Mouse (Mus musculus): ENCODE data around the gene Rassf8. TPM values are rescaled to one million over a fixed set of nuclear protein-coding genes. Genes with fewer than 3 reads are reported as not detected.

The Rassf8 gene
- 5.1 and 7.0 TPM in 2 replicates for polyA plus RNA-seq (2016; fragmentation: Nextera tagmentation; extraction: Ambion mirVana)

GRCm38 (mm10) chr6:145746132-145746849, at the start of gene Rassf8:
Gene Rassf8, plus strand, starts transcription at chr6:145746748.
- peak; percentile 97 for ATAC-seq (ENCODE audit: low FRiP score)
- H3K4me2 ChIP-seq (replicated peaks) = peak within 1 kb of the TSS; percentile 83
- H3K9ac ChIP-seq = peak within 1 kb of the TSS; percentile 79
- no peaks in the 10 kb centered on the region for H3K36me3 ChIP-seq
- peaks cover 9% of the 10 kb centered on the region for H3K4me1 ChIP-seq
- no peaks in the 10 kb centered on the region for H3K9me3 ChIP-seq (replicated peaks)
- under 1% methylated on average over 54 of the region's 71 CpGs for WGBS
- H3K4me3 ChIP-seq = peak within 1 kb of the TSS; percentile 68
- H3K27me3 ChIP-seq = no peaks in the 10 kb centered on the region
- peak within 1 kb of the TSS; percentile 87 for H3K27ac ChIP-seq

DNA sequence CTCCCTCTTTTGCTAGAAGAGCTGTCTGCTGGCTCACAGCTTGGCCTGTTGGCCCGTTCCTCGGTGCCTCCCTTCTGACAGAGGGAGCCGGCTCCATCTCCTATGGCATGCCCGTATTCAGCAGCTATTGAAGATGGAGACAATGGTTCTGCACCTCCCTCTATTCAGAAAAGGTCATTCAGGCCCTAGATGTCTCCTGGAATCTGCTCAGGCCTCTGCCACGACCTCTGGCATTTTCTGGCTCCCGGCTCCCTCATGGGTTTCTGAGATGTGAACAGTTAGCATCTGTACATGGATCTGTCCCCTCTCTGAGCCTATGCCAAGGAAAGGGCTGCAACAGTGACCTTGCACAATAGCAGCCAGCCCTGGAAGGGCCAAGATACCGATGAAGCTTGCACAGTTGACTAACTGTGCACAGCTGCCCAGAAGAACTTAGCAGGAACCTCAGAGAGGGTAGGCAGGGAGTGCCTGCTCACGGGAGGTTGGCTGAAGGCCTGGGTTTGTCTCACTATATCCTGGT, 45.5 kb upstream of the Rassf8 start:
- Histone ChIP-seq H3K9me3 (replicated peaks) (no peaks in the 10 kb centered on the region), H3K4me3 (no peak overlapping the region), H3K4me2 (replicated peaks) (no peak overlapping the region), H3K27me3 (no peaks in the 10 kb centered on the region), H3K27ac (no peak overlapping the region), H3K9ac (no peak overlapping the region), H3K4me1 (no peaks in the 10 kb centered on the region), H3K36me3 (no peaks in the 10 kb centered on the region)
- 29% methylated on average over 8 of the region's 8 CpGs for whole genome bisulfite sequencing
- ATAC-seq (ENCODE audit: low FRiP score) = no peak

GRCm38 (mm10) chr6:145703667-145704066, 42.9 kb upstream of the Rassf8 start:
- no peak for ATAC-seq (ENCODE audit: low FRiP score)
- 72% methylated on average over 6 of the region's 6 CpGs for WGBS

GRCm38 (mm10) chr6:145709956-145710720, 36.4 kb upstream of the Rassf8 start:
- Histone ChIP-seq H3K9me3 (replicated peaks) (no peaks in the 10 kb centered on the region), H3K4me1 (peaks cover 9% of the 10 kb centered on the region), H3K27me3 (no peaks in the 10 kb centered on the region), H3K4me2 (replicated peaks) (no peak overlapping the region), H3K4me3 (no peak overlapping the region), H3K36me3 (no peaks in the 10 kb centered on the region), H3K27ac (no peak overlapping the region), H3K9ac (no peak overlapping the region)
- ATAC-seq (ENCODE audit: low FRiP score) = no peak
- 91% methylated on average over 18 of the region's 18 CpGs for WGBS

More at GRCm38 (mm10) chr6:145703667-145704066, 42.9 kb upstream of the Rassf8 start:
- Histone ChIP-seq H3K27ac (no peak overlapping the region), H3K9me3 (replicated peaks) (no peaks in the 10 kb centered on the region), H3K27me3 (no peaks in the 10 kb centered on the region), H3K36me3 (no peaks in the 10 kb centered on the region), H3K9ac (no peak overlapping the region), H3K4me2 (replicated peaks) (no peak overlapping the region), H3K4me3 (no peak overlapping the region), H3K4me1 (no peaks in the 10 kb centered on the region)

GRCm38 (mm10) chr6:145710797-145711196, 35.8 kb upstream of the Rassf8 start:
- no peak overlapping the region for H3K9ac ChIP-seq
- H3K9me3 ChIP-seq (replicated peaks) = no peaks in the 10 kb centered on the region
- no peak overlapping the region for H3K4me2 ChIP-seq (replicated peaks)
- H3K27ac ChIP-seq = no peak overlapping the region
- peaks cover 9% of the 10 kb centered on the region for H3K4me1 ChIP-seq
- WGBS = 87% methylated on average over 3 of the region's 3 CpGs
- ATAC-seq (ENCODE audit: low FRiP score) = no peak
- no peaks in the 10 kb centered on the region for H3K27me3 ChIP-seq
- H3K4me3 ChIP-seq = no peak overlapping the region
- no peaks in the 10 kb centered on the region for H3K36me3 ChIP-seq

GRCm38 (mm10) chr6:145711320-145711719, 35.2 kb upstream of the Rassf8 start:
- H3K9me3 ChIP-seq (replicated peaks) = no peaks in the 10 kb centered on the region
- H3K9ac ChIP-seq = no peak overlapping the region
- no peak overlapping the region for H3K4me2 ChIP-seq (replicated peaks)
- H3K4me3 ChIP-seq = no peak overlapping the region
- peaks cover 9% of the 10 kb centered on the region for H3K4me1 ChIP-seq
- no peaks in the 10 kb centered on the region for H3K27me3 ChIP-seq
- no peak for ATAC-seq (ENCODE audit: low FRiP score)
- no peak overlapping the region for H3K27ac ChIP-seq
- H3K36me3 ChIP-seq = no peaks in the 10 kb centered on the region
- 79% methylated on average over 5 of the region's 5 CpGs for WGBS

GRCm38 (mm10) chr6:145713241-145714114, 33.1 kb upstream of the Rassf8 start:
- WGBS = 32% methylated on average over 8 of the region's 8 CpGs
- Histone ChIP-seq H3K4me1 (peaks cover 9% of the 10 kb centered on the region), H3K27me3 (no peaks in the 10 kb centered on the region), H3K27ac (no peak overlapping the region; the same call in 1 of the 2 replicates), H3K36me3 (no peaks in the 10 kb centered on the region), H3K4me2 (replicated peaks) (no peak overlapping the region), H3K4me3 (no peak overlapping the region), H3K9ac (no peak overlapping the region), H3K9me3 (replicated peaks) (no peaks in the 10 kb centered on the region)
- ATAC-seq (ENCODE audit: low FRiP score) = no peak

GRCm38 (mm10) chr6:145714131-145714530, 32.4 kb upstream of the Rassf8 start:
- no peak overlapping the region for H3K4me2 ChIP-seq (replicated peaks)
- H3K27me3 ChIP-seq = no peaks in the 10 kb centered on the region
- H3K27ac ChIP-seq = no peak overlapping the region
- WGBS = 54% methylated on average over 1 of the region's 1 CpGs
- H3K36me3 ChIP-seq = no peaks in the 10 kb centered on the region
- peaks cover 9% of the 10 kb centered on the region for H3K4me1 ChIP-seq
- no peaks in the 10 kb centered on the region for H3K9me3 ChIP-seq (replicated peaks)
- ATAC-seq (ENCODE audit: low FRiP score) = no peak
- no peak overlapping the region for H3K9ac ChIP-seq
- no peak overlapping the region for H3K4me3 ChIP-seq

- no peak overlapping the region for H3K4me2 ChIP-seq (replicated peaks)
- no peak overlapping the region for H3K9ac ChIP-seq
- no peak for ATAC-seq (ENCODE audit: low FRiP score)
- H3K9me3 ChIP-seq (replicated peaks) = no peaks in the 10 kb centered on the region; the same call in 1 of the 2 replicates
- WGBS = 74% methylated on average over 7 of the region's 7 CpGs
- no peaks in the 10 kb centered on the region for H3K4me1 ChIP-seq
- H3K4me3 ChIP-seq = no peak overlapping the region
- H3K36me3 ChIP-seq = no peaks in the 10 kb centered on the region
- no peaks in the 10 kb centered on the region for H3K27me3 ChIP-seq
- H3K27ac ChIP-seq = no peak overlapping the region
Measured at GRCm38 (mm10) chr6:145722596-145722995, 24.0 kb upstream of the Rassf8 start.

- Histone ChIP-seq H3K27me3 (no peaks in the 10 kb centered on the region), H3K36me3 (no peaks in the 10 kb centered on the region), H3K4me3 (no peak overlapping the region), H3K4me2 (replicated peaks) (no peak overlapping the region), H3K9ac (no peak overlapping the region), H3K4me1 (no peaks in the 10 kb centered on the region), H3K27ac (no peak overlapping the region), H3K9me3 (replicated peaks) (no peaks in the 10 kb centered on the region; the same call in 1 of the 2 replicates)
- 80% methylated on average over 13 of the region's 13 CpGs for WGBS
- ATAC-seq (ENCODE audit: low FRiP score) = no peak
Measured at GRCm38 (mm10) chr6:145723131-145723863, 23.3 kb upstream of the Rassf8 start.

GRCm38 (mm10) chr6:145725849-145726248, 20.7 kb upstream of the Rassf8 start:
- Histone ChIP-seq H3K4me2 (replicated peaks) (no peak overlapping the region), H3K27me3 (no peaks in the 10 kb centered on the region), H3K9ac (no peak overlapping the region), H3K36me3 (no peaks in the 10 kb centered on the region), H3K9me3 (replicated peaks) (no peaks in the 10 kb centered on the region), H3K4me3 (no peak overlapping the region), H3K27ac (no peak overlapping the region), H3K4me1 (no peaks in the 10 kb centered on the region)
- no peak for ATAC-seq (ENCODE audit: low FRiP score)
- 81% methylated on average over 10 of the region's 10 CpGs for WGBS

Measured in hindbrain, embryonic 12.5 days (tissue).